Mouse (Mus musculus) kidney, postnatal 0 days (tissue): ENCODE results near the gene Prdm10. TPM values are rescaled to one million over a fixed set of nuclear protein-coding genes. Genes with fewer than 3 reads are reported as not detected.

Experiments used
- ATAC-seq: fragments of 200-750 bp; cut with Nextera tagmentation; replicated peaks from 2 replicates; pipeline ENCODE4 v1.8.0; 2017; ENCODE audit warnings: low read depth, moderate number of reproducible peaks, moderate TSS enrichment, moderate library complexity; ENCODE audit not compliant: low FRiP score
- DNase-seq: peaks from one replicate; pipeline ENCODE4 v3.0.0-alpha.2; 2016; ENCODE audit warnings: low spot score
- H3K27ac ChIP-seq: fragments of 300-500 bp; sonication (generic); 2 replicates; pipeline ENCODE4 v1.5.1; 2014; ENCODE audit warnings: mild to moderate bottlenecking
- H3K27me3 ChIP-seq: fragments of 300-500 bp; sonication (generic); 2 replicates; pipeline ENCODE4 v1.6.1; 2014; ENCODE audit warnings: low read length, mixed read lengths; ENCODE audit not compliant: insufficient read depth
- H3K36me3 ChIP-seq: fragments of 300-500 bp; sonication (generic); 2 replicates; pipeline ENCODE4 v1.6.1; 2014; ENCODE audit warnings: low read length, mixed read lengths; ENCODE audit not compliant: insufficient read depth
- H3K4me1 ChIP-seq: fragments of 300-500 bp; sonication (generic); replicated peaks from 2 replicates; pipeline ENCODE4 v1.6.1; 2014; ENCODE audit warnings: antibody characterized with exemption, low read length, mixed read lengths; ENCODE audit not compliant: insufficient read depth
- H3K4me2 ChIP-seq: fragments of 300-500 bp; sonication (generic); 2 replicates; pipeline ENCODE4 v1.6.1; 2014; ENCODE audit warnings: mild to moderate bottlenecking, low read length, moderate library complexity, mixed read lengths
- H3K4me3 ChIP-seq: fragments of 300-500 bp; sonication (generic); replicated peaks from 2 replicates; pipeline ENCODE4 v1.5.1; 2014; ENCODE audit warnings: low read depth, low read length
- H3K9ac ChIP-seq: fragments of 300-500 bp; sonication (generic); 2 replicates; pipeline ENCODE4 v1.6.1; 2014; ENCODE audit warnings: low read depth, low read length
- H3K9me3 ChIP-seq: fragments of 300-500 bp; sonication (generic); replicated peaks from 2 replicates; pipeline ENCODE4 v1.6.1; 2016; ENCODE audit warnings: low read length, inconsistent platforms, mixed read lengths
- CTCF ChIP-seq: IDR thresholded peaks from 2 replicates; pipeline ENCODE4 v1.5.1; 2016; ENCODE audit warnings: antibody characterized with exemption, low read depth, mild to moderate bottlenecking, moderate library complexity
- whole genome bisulfite sequencing: fragments of 180-500 bp; shearing (Covaris S2); extraction: QIAGEN DNeasy Blood & Tissue Kit; methylation state at CpG from one replicate; pipeline ENCODE4 v1.1.7; 2014; 5-methylcytosine and 5-hydroxymethylcytosine counted together
- polyA plus RNA-seq: library from polyadenylated mRNA; unstranded; fragments of >200 nt; fragmentation: Nextera tagmentation; extraction: Ambion mirVana; gene quantifications from 2 replicates; pipeline ENCODE4 v1.2.1, GENCODE M21; 2015

Prdm10 gene
- polyA plus RNA-seq, 1 experiment from 2014 or later = 1.9 TPM

DNA sequence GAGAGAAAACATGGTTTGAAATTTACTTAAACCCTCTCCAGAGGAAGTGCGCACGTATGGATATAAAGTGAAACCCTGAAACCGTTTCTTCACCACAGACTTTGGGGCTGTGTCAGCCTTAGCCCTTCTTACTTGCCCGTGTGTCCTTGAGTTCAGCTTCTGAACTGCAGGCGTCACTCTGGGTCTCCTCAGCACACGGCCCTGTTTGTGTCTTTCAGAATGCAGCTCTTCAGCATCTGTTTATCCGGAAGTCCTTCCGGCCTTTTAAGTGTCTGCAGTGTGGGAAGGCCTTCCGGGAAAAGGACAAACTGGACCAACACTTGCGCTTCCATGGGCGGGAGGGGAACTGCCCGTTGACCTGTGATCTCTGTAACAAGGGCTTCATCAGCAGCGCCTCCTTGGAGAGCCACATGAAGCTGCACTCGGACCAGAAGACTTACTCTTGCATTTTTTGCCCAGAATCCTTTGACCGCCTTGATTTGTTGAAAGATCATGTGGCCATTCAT, 66.3 kb downstream of the Prdm10 start:
- H3K9ac ChIP-seq = no peak overlapping the region
- peak; percentile 18 for DNase-seq
- H3K27me3 ChIP-seq = no peaks in the 10 kb centered on the region
- no peaks in the 10 kb centered on the region for H3K9me3 ChIP-seq
- no peaks in the 10 kb centered on the region for H3K36me3 ChIP-seq
- no peak overlapping the region for H3K4me3 ChIP-seq
- no peaks in the 10 kb centered on the region for H3K4me1 ChIP-seq
- 66% methylated on average over 15 of the region's 15 CpGs for whole genome bisulfite sequencing
- TF ChIP-seq CTCF = no peak; the same call in 1 of the 2 replicates
- H3K27ac ChIP-seq = no peak overlapping the region
- H3K4me2 ChIP-seq = no peak overlapping the region
- ATAC-seq = no peak

DNA sequence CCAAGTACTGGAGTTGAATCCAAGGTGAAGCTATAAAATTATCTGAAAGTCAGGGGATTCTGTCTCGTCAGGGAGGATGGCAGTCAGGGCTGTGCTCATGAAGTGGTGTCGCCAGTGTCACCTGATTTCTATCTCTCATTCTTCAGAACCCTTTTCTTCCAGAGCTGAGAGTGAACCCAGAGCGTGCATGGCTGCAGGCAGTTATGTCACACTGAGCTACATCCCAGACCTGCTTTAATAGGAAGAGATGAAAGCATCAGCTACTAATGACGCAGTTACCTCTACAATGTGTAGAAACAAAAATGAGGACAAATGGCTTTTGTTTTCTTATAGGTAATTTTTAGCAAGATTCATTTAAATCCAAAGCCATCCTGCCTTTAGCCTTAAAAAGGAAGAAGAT, 68.1 kb downstream of the Prdm10 start:
- 66% methylated on average over 4 of the region's 4 CpGs for WGBS

GRCm38 (mm10) chr9:31348915-31349314, 68.6 kb downstream of the Prdm10 start:
- no peaks in the 10 kb centered on the region for H3K27me3 ChIP-seq
- no peaks in the 10 kb centered on the region for H3K4me1 ChIP-seq
- peak; percentile 95 for TF ChIP-seq CTCF
- 70% methylated on average over 11 of the region's 11 CpGs for WGBS
- no peaks in the 10 kb centered on the region for H3K36me3 ChIP-seq
- H3K9me3 ChIP-seq = no peaks in the 10 kb centered on the region
- no peak overlapping the region for H3K4me3 ChIP-seq
- no peak overlapping the region for H3K27ac ChIP-seq
- peak; percentile 80 for DNase-seq
- no peak overlapping the region for H3K9ac ChIP-seq
- H3K4me2 ChIP-seq = no peak overlapping the region
- peak; percentile 68 for ATAC-seq

More for the DNA sequence above, 68.1 kb downstream of the Prdm10 start:
- Histone ChIP-seq H3K9me3 (no peaks in the 10 kb centered on the region), H3K9ac (no peak overlapping the region), H3K36me3 (no peaks in the 10 kb centered on the region), H3K4me3 (no peak overlapping the region), H3K27ac (no peak overlapping the region), H3K27me3 (no peaks in the 10 kb centered on the region), H3K4me2 (no peak overlapping the region), H3K4me1 (no peaks in the 10 kb centered on the region)
- no peak for TF ChIP-seq CTCF
- ATAC-seq (no peak), DNase-seq (no peak)

- Histone ChIP-seq H3K9me3 (no peaks in the 10 kb centered on the region), H3K27ac (no peak overlapping the region), H3K36me3 (peaks cover 12% of the 10 kb centered on the region; the same call in 1 of the 2 replicates), H3K4me1 (no peaks in the 10 kb centered on the region), H3K27me3 (no peaks in the 10 kb centered on the region), H3K9ac (no peak overlapping the region), H3K4me2 (no peak overlapping the region), H3K4me3 (no peak overlapping the region)
- 81% methylated on average over 2 of the region's 2 CpGs for WGBS
- ATAC-seq (no peak), DNase-seq (no peak)
- no peak for TF ChIP-seq CTCF
Measured at GRCm38 (mm10) chr9:31352716-31353115, 72.4 kb downstream of the Prdm10 start.

DNA sequence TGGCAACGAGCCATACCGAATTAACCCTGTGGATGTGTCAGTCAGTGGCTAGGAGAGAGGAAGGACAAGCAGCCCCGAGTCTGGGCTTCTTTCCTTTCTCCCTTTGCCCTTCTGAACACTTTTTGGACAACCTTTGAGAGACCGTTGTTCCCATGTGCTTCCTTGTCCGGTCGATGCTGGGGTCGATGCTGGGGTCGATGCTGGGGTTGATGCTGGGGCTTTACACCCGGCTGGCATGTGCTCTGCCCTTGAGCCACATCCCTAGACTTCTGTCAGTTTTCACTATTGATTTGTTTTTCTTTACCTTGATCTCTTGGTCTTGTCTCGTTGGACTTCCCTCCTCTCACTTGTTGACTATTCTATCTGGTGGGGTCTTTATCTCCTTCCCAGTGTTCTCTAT, 73.2 kb downstream of the Prdm10 start:
- TF ChIP-seq CTCF = no peak
- Histone ChIP-seq H3K9me3 (no peaks in the 10 kb centered on the region), H3K27ac (no peak overlapping the region), H3K27me3 (no peaks in the 10 kb centered on the region), H3K9ac (no peak overlapping the region), H3K36me3 (peaks cover 13% of the 10 kb centered on the region; the same call in 1 of the 2 replicates), H3K4me1 (no peaks in the 10 kb centered on the region), H3K4me2 (no peak overlapping the region), H3K4me3 (no peak overlapping the region)
- DNase-seq (no peak), ATAC-seq (no peak)
- 72% methylated on average over 10 of the region's 10 CpGs for WGBS

GRCm38 (mm10) chr9:31354051-31354450, 73.7 kb downstream of the Prdm10 start:
- H3K9me3 ChIP-seq = no peaks in the 10 kb centered on the region
- no peak for DNase-seq
- H3K36me3 ChIP-seq = peaks cover 13% of the 10 kb centered on the region; the same call in 1 of the 2 replicates
- no peaks in the 10 kb centered on the region for H3K27me3 ChIP-seq
- no peaks in the 10 kb centered on the region for H3K4me1 ChIP-seq
- no peak for ATAC-seq
- no peak for TF ChIP-seq CTCF
- H3K9ac ChIP-seq = no peak overlapping the region
- H3K27ac ChIP-seq = no peak overlapping the region
- H3K4me2 ChIP-seq = no peak overlapping the region
- WGBS = 61% methylated on average over 7 of the region's 7 CpGs
- no peak overlapping the region for H3K4me3 ChIP-seq
